Mouse (Mus musculus) midbrain, embryonic 10.5 days (tissue): ENCODE measurements at regions not wholly inside any gene's neighbourhood (a gene's known extent, or its start where the extent isn't known, plus 50 kb on each side); places are given as distances from the start of the nearest gene placed in this dataset.
A peak's percentile ranks its signal among the peaks of the same experiment; 100 is the strongest.

Source experiments
- DNase-seq: peaks from one replicate; pipeline ENCODE4 v3.0.0-alpha.2; 2017; ENCODE audit warnings: low spot score
- H3K27ac ChIP-seq: fragments of 300-500 bp; sonication (generic); replicated peaks from 2 replicates; pipeline ENCODE4 v1.5.1; 2016; ENCODE audit warnings: mild to moderate bottlenecking
- H3K27me3 ChIP-seq: fragments of 300-500 bp; sonication (generic); 2 replicates; pipeline ENCODE4 v1.6.1; 2016; ENCODE audit warnings: low read depth, mild to moderate bottlenecking; ENCODE audit not compliant: poor library complexity, severe bottlenecking
- H3K36me3 ChIP-seq: fragments of 300-500 bp; sonication (generic); 2 replicates; pipeline ENCODE4 v1.6.1; 2016; ENCODE audit warnings: mild to moderate bottlenecking, moderate library complexity
- H3K4me1 ChIP-seq: fragments of 300-500 bp; sonication (generic); 2 replicates; pipeline ENCODE4 v1.6.1; 2016
- H3K4me3 ChIP-seq: fragments of 300-500 bp; sonication (generic); 2 replicates; pipeline ENCODE4 v1.5.1; 2016; ENCODE audit warnings: mild to moderate bottlenecking, moderate library complexity
- H3K9me3 ChIP-seq: fragments of 300-500 bp; sonication (generic); replicated peaks from 2 replicates; pipeline ENCODE4 v1.6.1; 2016; ENCODE audit warnings: mild to moderate bottlenecking
- WGBS: fragments of 180-500 bp; shearing (Covaris S2); methylation state at CpG from one replicate; pipeline ENCODE4 v1.1.7; 2016; 5-methylcytosine and 5-hydroxymethylcytosine counted together

DNA sequence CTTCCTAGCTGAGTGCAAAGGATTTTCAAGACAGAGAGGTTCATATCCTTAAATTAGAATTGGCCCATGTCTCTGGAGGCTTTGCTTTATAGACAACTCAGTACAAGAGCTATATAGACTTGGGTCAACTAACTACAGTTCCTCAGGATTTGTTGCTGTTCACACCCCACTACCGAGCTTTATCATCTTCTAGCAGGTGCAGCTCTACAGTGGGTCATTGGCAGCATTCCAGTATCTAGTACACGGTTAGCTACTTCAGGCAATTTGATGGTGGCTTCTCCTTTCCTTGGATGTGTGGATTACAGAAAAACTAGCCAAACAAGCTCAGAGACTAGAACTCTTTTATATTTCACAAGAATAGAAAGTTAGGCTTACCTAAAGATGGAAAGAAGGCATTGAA is 282.3 kb downstream of the Insc start:
- no peak overlapping the region for H3K4me3 ChIP-seq
- no peak for DNase-seq
- H3K9me3 ChIP-seq, result no peaks in the 10 kb centered on the region
- no peaks in the 10 kb centered on the region for H3K4me1 ChIP-seq
- no peaks in the 10 kb centered on the region for H3K27me3 ChIP-seq
- no peaks in the 10 kb centered on the region for H3K36me3 ChIP-seq
- WGBS, result 90% methylated on average over 2 of the region's 2 CpGs
- no peak overlapping the region for H3K27ac ChIP-seq

- H3K36me3 ChIP-seq, result no peaks in the 10 kb centered on the region
- no peak for DNase-seq
- H3K27ac ChIP-seq, result no peak overlapping the region
- no peak overlapping the region for H3K4me3 ChIP-seq
- 93% methylated on average over 1 of the region's 1 CpGs for WGBS
- H3K27me3 ChIP-seq, result no peaks in the 10 kb centered on the region
- H3K9me3 ChIP-seq, result no peaks in the 10 kb centered on the region
- H3K4me1 ChIP-seq, result no peaks in the 10 kb centered on the region
Measured at GRCm38 (mm10) chr7:115027685-115028084, 284.2 kb downstream of the Insc start.

DNA sequence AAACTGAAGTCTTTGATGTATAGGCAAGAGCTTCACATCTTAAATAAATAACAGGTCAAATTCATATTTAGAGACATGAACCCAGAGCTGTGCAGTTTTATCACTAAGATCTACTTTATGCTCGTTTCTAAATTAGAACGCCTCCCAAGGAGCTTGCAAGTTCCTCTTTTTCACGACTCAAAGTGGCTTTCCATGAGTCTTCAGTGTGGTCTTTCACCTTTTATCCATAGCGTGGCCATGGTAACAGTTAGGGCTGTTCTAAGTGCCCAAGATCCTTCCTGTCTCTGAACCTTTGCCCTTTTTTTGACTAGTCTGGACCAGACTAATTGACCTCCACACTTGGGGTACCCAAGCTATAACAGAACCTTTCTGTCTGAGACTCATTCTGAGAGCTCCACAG is 290.5 kb downstream of the Insc start:
- Histone ChIP-seq H3K9me3 (no peaks in the 10 kb centered on the region), H3K36me3 (no peaks in the 10 kb centered on the region), H3K27me3 (no peaks in the 10 kb centered on the region), H3K4me1 (no peaks in the 10 kb centered on the region), H3K4me3 (no peak overlapping the region), H3K27ac (no peak overlapping the region)
- WGBS, result 74% methylated on average over 4 of the region's 4 CpGs
- DNase-seq, result no peak

GRCm38 (mm10) chr7:115055527-115055926 is 312.0 kb downstream of the Insc start:
- Histone ChIP-seq H3K27ac (no peak overlapping the region), H3K4me1 (peaks cover 30% of the 10 kb centered on the region), H3K9me3 (no peaks in the 10 kb centered on the region), H3K4me3 (no peak overlapping the region), H3K27me3 (peaks cover 48% of the 10 kb centered on the region), H3K36me3 (no peaks in the 10 kb centered on the region)
- no peak for DNase-seq

DNA sequence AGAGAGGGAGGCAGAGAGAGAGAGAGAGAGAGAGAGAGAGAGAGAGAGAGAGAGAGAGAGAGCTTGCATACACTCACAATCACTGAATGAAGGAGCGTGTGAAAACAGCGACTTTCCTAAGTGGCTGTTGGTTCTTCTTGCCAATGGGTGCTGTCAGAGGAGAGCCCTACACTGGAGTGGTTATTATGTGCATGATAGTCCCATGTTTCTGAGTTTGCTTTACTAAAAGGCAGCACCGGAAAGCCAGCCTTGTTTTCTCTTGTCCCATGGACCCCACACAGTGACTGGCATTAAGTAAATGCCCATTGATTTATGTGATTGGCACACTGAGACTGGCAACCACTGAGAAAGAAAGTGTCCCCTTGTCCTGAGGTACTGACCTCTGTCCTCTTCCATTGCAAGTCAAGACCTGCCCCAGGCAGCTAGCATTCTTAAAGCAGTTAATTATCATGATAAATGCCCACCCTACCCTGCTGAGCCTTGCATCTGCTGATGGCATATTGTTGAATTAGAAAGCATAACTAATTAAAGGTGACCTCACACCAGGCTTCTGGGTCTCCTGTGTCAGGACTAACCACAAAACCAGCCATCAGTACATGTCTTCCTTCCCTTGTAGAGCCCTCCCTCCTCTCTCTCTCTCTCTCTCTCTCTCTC is 313.6 kb downstream of the Insc start:
- Histone ChIP-seq H3K36me3 (no peaks in the 10 kb centered on the region), H3K9me3 (no peaks in the 10 kb centered on the region), H3K27ac (no peak overlapping the region), H3K27me3 (peaks cover 64% of the 10 kb centered on the region), H3K4me1 (peaks cover 30% of the 10 kb centered on the region), H3K4me3 (0 out of 2 replicates have a peak overlapping the region, but pooled peaks have one; percentile 20)
- peak; percentile 48 for DNase-seq
- WGBS, result 33% methylated on average over 3 of the region's 3 CpGs

- peak; percentile 23 for DNase-seq
- peaks cover 70% of the 10 kb centered on the region for H3K27me3 ChIP-seq
Measured at GRCm38 (mm10) chr7:115057736-115058135, 314.2 kb downstream of the Insc start.

DNA sequence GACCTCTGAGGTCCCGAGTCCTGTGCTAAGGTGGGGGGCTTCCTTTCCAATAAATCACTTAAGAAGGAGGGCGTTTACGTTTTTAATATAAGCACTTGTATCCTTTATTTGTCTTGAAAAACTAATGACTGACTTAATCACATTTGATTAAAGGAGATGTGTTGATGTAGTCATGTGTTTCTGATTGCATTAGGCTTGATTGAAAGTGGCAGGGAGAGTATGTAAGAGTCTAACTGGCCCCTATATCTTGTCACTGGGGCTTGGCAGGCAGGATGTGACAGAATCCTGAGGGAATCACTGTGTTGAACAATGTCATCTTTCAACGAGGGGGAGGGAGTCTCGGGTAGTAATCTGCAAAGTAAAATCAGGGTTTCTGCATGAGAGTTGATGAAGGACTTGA is 316.7 kb downstream of the Insc start:
- H3K27ac ChIP-seq, result no peak overlapping the region
- peaks cover 38% of the 10 kb centered on the region for H3K4me1 ChIP-seq
- no peak for DNase-seq
- no peaks in the 10 kb centered on the region for H3K9me3 ChIP-seq
- H3K4me3 ChIP-seq, result no peak overlapping the region
- H3K27me3 ChIP-seq, result peaks cover 78% of the 10 kb centered on the region
- 66% methylated on average over 5 of the region's 5 CpGs for WGBS
- H3K36me3 ChIP-seq, result no peaks in the 10 kb centered on the region

More at GRCm38 (mm10) chr7:115057736-115058135, 314.2 kb downstream of the Insc start:
- Histone ChIP-seq H3K4me1 (peaks cover 30% of the 10 kb centered on the region), H3K36me3 (no peaks in the 10 kb centered on the region), H3K9me3 (no peaks in the 10 kb centered on the region), H3K4me3 (peak overlapping the region; percentile 20; the same call in 1 of the 2 replicates), H3K27ac (no peak overlapping the region; the same call in 1 of the 2 replicates)
- 33% methylated on average over 3 of the region's 3 CpGs for WGBS

DNA sequence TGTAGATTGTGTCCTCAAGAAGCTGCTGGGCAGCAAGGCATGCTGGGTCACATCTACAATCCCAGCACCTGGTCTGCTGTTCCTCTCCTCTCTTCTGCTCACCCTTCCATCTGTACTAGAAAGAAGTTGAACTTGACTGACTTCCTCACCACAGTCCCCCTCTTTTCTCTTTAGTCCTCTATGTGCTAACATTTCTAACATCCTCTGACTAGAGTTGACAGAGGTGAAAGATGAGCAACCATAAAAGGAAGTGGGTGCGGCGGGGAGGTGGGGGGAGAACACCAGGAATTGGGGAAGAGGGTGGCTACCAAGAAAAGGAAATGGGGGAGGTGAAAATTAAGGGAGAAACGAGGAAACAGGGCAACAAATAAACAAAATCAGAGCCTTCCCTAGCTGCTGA is 319.3 kb downstream of the Insc start:
- WGBS, result 71% methylated on average over 3 of the region's 3 CpGs
- Histone ChIP-seq H3K4me3 (no peak overlapping the region), H3K27me3 (peaks cover 57% of the 10 kb centered on the region)

DNA sequence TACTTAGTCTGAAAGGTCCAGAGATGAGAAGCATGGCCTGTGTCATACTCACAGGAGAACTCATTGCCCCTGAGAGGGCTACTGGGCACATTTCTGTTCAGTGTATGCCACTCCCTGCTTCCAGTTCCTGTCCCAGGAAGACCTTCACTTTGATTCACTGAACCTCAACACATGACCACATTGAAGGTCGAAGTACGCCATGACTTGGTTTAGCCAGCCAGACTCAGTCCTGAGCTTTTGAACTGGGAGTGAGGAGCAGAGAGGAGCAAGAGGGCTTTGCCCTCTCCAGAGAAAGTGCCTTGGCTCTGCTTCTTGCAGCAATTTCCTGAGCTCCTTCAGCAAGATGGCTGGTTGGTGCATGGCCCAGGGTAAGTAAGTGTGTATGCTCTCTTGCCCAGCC is 324.1 kb downstream of the Insc start:
- peaks cover 8% of the 10 kb centered on the region for H3K4me1 ChIP-seq
- no peaks in the 10 kb centered on the region for H3K9me3 ChIP-seq
- no peak overlapping the region for H3K4me3 ChIP-seq
- H3K27me3 ChIP-seq, result peaks cover 9% of the 10 kb centered on the region; the same call in 1 of the 2 replicates
- no peak overlapping the region for H3K27ac ChIP-seq
- no peak for DNase-seq
- no peaks in the 10 kb centered on the region for H3K36me3 ChIP-seq
- WGBS, result 93% methylated on average over 2 of the region's 2 CpGs

More for the DNA sequence above, 319.3 kb downstream of the Insc start:
- no peak for DNase-seq
- H3K9me3 ChIP-seq, result no peaks in the 10 kb centered on the region
- H3K27ac ChIP-seq, result no peak overlapping the region
- peaks cover 21% of the 10 kb centered on the region for H3K4me1 ChIP-seq
- no peaks in the 10 kb centered on the region for H3K36me3 ChIP-seq

GRCm38 (mm10) chr7:115073406-115073805 is 329.9 kb downstream of the Insc start:
- H3K4me3 ChIP-seq, result no peak overlapping the region
- H3K9me3 ChIP-seq, result no peaks in the 10 kb centered on the region
- no peaks in the 10 kb centered on the region for H3K27me3 ChIP-seq
- H3K27ac ChIP-seq, result no peak overlapping the region
- H3K36me3 ChIP-seq, result no peaks in the 10 kb centered on the region
- no peaks in the 10 kb centered on the region for H3K4me1 ChIP-seq
- WGBS, result 71% methylated on average over 2 of the region's 2 CpGs
- no peak for DNase-seq

GRCm38 (mm10) chr7:115076781-115077180 is 333.3 kb downstream of the Insc start:
- Histone ChIP-seq H3K27me3 (no peaks in the 10 kb centered on the region), H3K36me3 (no peaks in the 10 kb centered on the region), H3K4me1 (no peaks in the 10 kb centered on the region), H3K27ac (no peak overlapping the region), H3K4me3 (no peak overlapping the region), H3K9me3 (no peaks in the 10 kb centered on the region)
- 90% methylated on average over 4 of the region's 4 CpGs for WGBS
- DNase-seq, result no peak

DNA sequence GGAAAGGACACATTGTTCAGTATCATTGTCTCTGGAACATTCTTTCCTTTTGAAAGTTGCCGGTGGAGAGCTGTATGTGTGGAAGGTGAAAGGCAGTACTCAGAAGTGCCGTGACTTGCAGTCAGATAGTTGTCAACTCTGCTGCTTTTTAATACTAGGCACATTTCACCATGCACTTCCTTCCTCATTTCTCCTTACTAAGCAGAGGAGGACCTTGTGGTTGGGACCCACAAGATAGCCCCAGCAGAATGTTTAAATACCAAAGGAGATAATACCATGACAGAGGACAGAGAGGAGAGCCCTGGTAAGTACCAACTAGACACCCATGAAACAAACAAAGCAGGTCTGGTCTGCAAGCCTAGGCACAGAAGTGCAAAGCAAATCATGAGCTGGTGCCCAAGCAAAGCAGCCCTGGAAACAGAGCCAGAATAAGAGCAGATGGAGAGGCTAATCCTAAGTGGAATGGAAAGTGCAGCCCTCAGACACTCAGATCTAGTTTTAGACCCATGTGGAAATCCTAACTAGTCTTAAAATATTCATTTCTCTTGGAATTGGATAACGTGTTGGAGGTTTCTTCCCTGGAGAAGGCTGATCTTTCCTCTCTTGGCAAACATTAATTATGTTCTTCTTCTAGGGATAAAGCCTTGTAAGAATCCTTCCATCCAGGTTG is 341.4 kb downstream of the Insc start:
- Histone ChIP-seq H3K27ac (no peak overlapping the region), H3K9me3 (no peaks in the 10 kb centered on the region), H3K36me3 (no peaks in the 10 kb centered on the region), H3K27me3 (no peaks in the 10 kb centered on the region), H3K4me3 (no peak overlapping the region), H3K4me1 (no peaks in the 10 kb centered on the region)
- 86% methylated on average over 3 of the region's 3 CpGs for WGBS
- no peak for DNase-seq
